In the genomic region with DNA sequence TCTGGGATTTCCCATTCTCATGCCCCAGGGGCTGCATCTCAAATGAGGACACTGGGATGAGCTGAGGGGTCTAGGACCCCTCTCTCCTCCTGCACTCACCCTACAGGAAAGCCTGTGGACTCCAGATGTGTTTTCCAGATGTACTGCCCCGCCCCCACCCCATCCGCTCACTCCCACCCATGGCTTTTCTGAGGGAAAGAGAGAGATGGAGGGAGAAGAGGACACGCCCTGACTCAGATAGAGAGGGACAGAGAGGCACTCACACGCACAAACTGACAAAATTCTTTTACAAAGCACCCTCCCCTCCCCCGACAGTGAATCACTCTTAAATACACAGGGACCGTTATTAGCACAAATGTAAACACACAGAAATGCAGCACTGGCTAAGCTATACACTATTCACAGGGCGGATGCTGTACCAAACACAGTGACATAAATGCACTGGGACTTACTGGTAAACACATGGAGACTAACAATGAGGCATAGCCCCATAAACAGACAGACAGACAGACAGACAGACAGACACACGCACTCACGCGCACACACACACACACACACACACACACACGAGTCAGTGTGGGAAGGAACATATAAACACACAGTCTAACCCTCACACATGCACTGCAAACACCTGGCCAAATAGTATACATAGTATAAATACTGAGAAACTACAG, we compare ENCODE assay signal across 8 mouse cellular contexts. TPM values are rescaled to one million over a fixed set of nuclear protein-coding genes. Genes with fewer than 3 reads are reported as not detected.
DNase-seq lines count a peak whose midpoint lies in the region; ATAC-seq and TF ChIP-seq lines count a peak whose summit lies in the region.

No protein-coding gene starts in this region.

- DNase-seq in urinary bladder, postnatal 14 days (ENCODE audit: low spot score), result peak; percentile 57
- DNase-seq in urinary bladder, adult 18-20 months (ENCODE audit: low spot score in 2 of 2), result no peak
- no peak for DNase-seq in forebrain, postnatal 0 days
- no peak for DNase-seq in liver, embryonic 13.5 days
- DNase-seq in cerebellum, adult 11 months, result no peak
- DNase-seq in cerebellum, adult 9-10 months, result no peak
- no peak for DNase-seq in spleen, adult 18-20 months

- peak overlapping the region; percentile 23; the same call in 1 of the 2 replicates for H3K4me3 ChIP-seq in forebrain, postnatal 0 days (ENCODE audit: low read depth, low read length)
- H3K4me3 ChIP-seq in liver, embryonic 13.5 days (replicated peaks), result peak overlapping the region; percentile 43
- H3K4me3 ChIP-seq in neural tube, embryonic 13.5 days, result peak overlapping the region; percentile 35

- no peak for TF ChIP-seq CTCF in forebrain, postnatal 0 days (IDR thresholded peaks at IDR 0.05; ENCODE audit: low read depth)

- H3K4me2 ChIP-seq in forebrain, postnatal 0 days (ENCODE audit: low read depth), result peak overlapping the region; percentile 68
- peak overlapping the region; percentile 61 for H3K4me2 ChIP-seq in liver, embryonic 13.5 days
- H3K4me2 ChIP-seq in neural tube, embryonic 13.5 days, result peak overlapping the region; percentile 69

- H3K4me1 ChIP-seq in forebrain, postnatal 0 days (ENCODE audit: insufficient read depth), result peaks cover 11% of the 10 kb centered on the region
- peaks cover 48% of the 10 kb centered on the region for H3K4me1 ChIP-seq in liver, embryonic 13.5 days (replicated peaks)
- peaks cover 17% of the 10 kb centered on the region for H3K4me1 ChIP-seq in neural tube, embryonic 13.5 days (replicated peaks)

- ATAC-seq in forebrain, postnatal 0 days, result peak; percentile 33
- peak; percentile 27; the same call in 1 of the 2 replicates for ATAC-seq in liver, embryonic 13.5 days (ENCODE audit: low read depth)
- peak; percentile 29 for ATAC-seq in neural tube, embryonic 13.5 days (ENCODE audit: low read depth)

- H3K27ac ChIP-seq in forebrain, postnatal 0 days (ENCODE audit: low read depth, low read length), result 0 out of 2 replicates have a peak overlapping the region, but pooled peaks have one; percentile 66
- H3K27ac ChIP-seq in liver, embryonic 13.5 days, result peak overlapping the region; percentile 24; the same call in 1 of the 2 replicates
- H3K27ac ChIP-seq in neural tube, embryonic 13.5 days (replicated peaks), result no peak overlapping the region

- no peaks in the 10 kb centered on the region for H3K9me3 ChIP-seq in forebrain, postnatal 0 days (ENCODE audit: low read length)
- no peaks in the 10 kb centered on the region for H3K9me3 ChIP-seq in liver, embryonic 13.5 days (replicated peaks)
- H3K9me3 ChIP-seq in neural tube, embryonic 13.5 days, result no peaks in the 10 kb centered on the region

- H3K36me3 ChIP-seq in forebrain, postnatal 0 days (ENCODE audit: insufficient read depth), result no peaks in the 10 kb centered on the region
- no peaks in the 10 kb centered on the region for H3K36me3 ChIP-seq in liver, embryonic 13.5 days
- no peaks in the 10 kb centered on the region for H3K36me3 ChIP-seq in neural tube, embryonic 13.5 days

- H3K9ac ChIP-seq in forebrain, postnatal 0 days, result peak overlapping the region; percentile 33; the same call in 1 of the 2 replicates
- peak overlapping the region; percentile 60 for H3K9ac ChIP-seq in liver, embryonic 13.5 days
- peak overlapping the region; percentile 68 for H3K9ac ChIP-seq in neural tube, embryonic 13.5 days

- H3K27me3 ChIP-seq in forebrain, postnatal 0 days (ENCODE audit: insufficient read depth, low read length), result no peaks in the 10 kb centered on the region
- H3K27me3 ChIP-seq in liver, embryonic 13.5 days, result peaks cover 4% of the 10 kb centered on the region
- no peaks in the 10 kb centered on the region for H3K27me3 ChIP-seq in neural tube, embryonic 13.5 days

- 51% methylated on average over 11 of the region's 11 CpGs for WGBS in forebrain, postnatal 0 days
- WGBS in liver, embryonic 13.5 days (ENCODE audit: insufficient replicate concordance), result 31% methylated on average over 11 of the region's 11 CpGs
- WGBS in neural tube, embryonic 13.5 days, result 46% methylated on average over 11 of the region's 11 CpGs

RNA-seq across cellular contexts. Expression of a gene that starts 6.4 kb away (rescaled TPM):
- total RNA-seq in forebrain, postnatal 0 days (2014; rRNA removed), result 15.8 and 17.7 TPM in 2 replicates
- polyA plus RNA-seq in forebrain, postnatal 0 days (2015; fragmentation: Nextera tagmentation; extraction: Ambion mirVana), result 14.6 and 16.1 TPM in 2 replicates
- polyA plus RNA-seq in liver, embryonic 13.5 days (2015; fragmentation: Nextera tagmentation; extraction: Ambion mirVana), result 13.3 and 14.5 TPM in 2 replicates
- 25.4 and 26.7 TPM in 2 replicates for polyA plus RNA-seq in neural tube, embryonic 13.5 days (2015; fragmentation: Nextera tagmentation; extraction: Ambion mirVana)

RNA-seq across cellular contexts. Expression of a gene that starts 27.5 kb away (rescaled TPM):
- total RNA-seq in forebrain, postnatal 0 days (2014; rRNA removed), result 110 and 144 TPM in 2 replicates
- polyA plus RNA-seq in forebrain, postnatal 0 days (2015; fragmentation: Nextera tagmentation; extraction: Ambion mirVana), result 47.3 and 47.9 TPM in 2 replicates
- polyA plus RNA-seq in liver, embryonic 13.5 days (2015; fragmentation: Nextera tagmentation; extraction: Ambion mirVana), result 31.4 and 36.3 TPM in 2 replicates
- polyA plus RNA-seq in neural tube, embryonic 13.5 days (2015; fragmentation: Nextera tagmentation; extraction: Ambion mirVana), result 45.1 and 51.1 TPM in 2 replicates

RNA-seq across cellular contexts. Expression of a gene that starts 34.6 kb away (rescaled TPM):
- total RNA-seq in forebrain, postnatal 0 days (2014; rRNA removed), result 1.2 and 2.0 TPM in 2 replicates
- polyA plus RNA-seq in forebrain, postnatal 0 days (2015; fragmentation: Nextera tagmentation; extraction: Ambion mirVana), result 1.4 and 1.9 TPM in 2 replicates
- polyA plus RNA-seq in liver, embryonic 13.5 days (2015; fragmentation: Nextera tagmentation; extraction: Ambion mirVana), result 0.34 and 0.38 TPM in 2 replicates
- 2.2 and 3.0 TPM in 2 replicates for polyA plus RNA-seq in neural tube, embryonic 13.5 days (2015; fragmentation: Nextera tagmentation; extraction: Ambion mirVana)
